Mouse (Mus musculus): ENCODE data around the gene Slc4a4. TPM values are rescaled to one million over a fixed set of nuclear protein-coding genes. Genes with fewer than 3 reads are reported as not detected.
A peak's percentile ranks its signal among the peaks of the same experiment; 100 is the strongest.

Slc4a4 gene
- total RNA-seq, 2 experiments from 2014 or later, result 154 to 161 TPM

DNA sequence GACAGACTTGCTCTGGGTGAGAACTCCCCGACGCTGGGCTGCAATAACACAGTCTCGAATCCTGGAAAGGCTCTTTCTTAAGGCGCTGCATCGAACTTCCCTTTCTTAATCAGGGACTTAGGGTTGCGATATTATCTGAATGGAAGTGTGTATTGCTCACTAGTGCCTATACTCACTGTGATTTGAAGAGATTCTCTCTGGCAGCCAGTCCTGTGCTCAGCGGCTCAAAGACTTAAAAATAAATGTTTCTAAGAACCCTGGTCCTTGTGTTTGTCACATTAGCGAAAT is 1.7 kb downstream of the Slc4a4 start:
- H3K27ac ChIP-seq, result peak overlapping the region; percentile 92
- peak overlapping the region; percentile 72 for H3K4me3 ChIP-seq
- DNase-seq (ENCODE audit: low spot score in 2 of 2), result no peak
- TF ChIP-seq CTCF (conservative IDR thresholded peaks at IDR 0.05), result no peak

GRCm38 (mm10) chr5:88889326-88889725 is 2.7 kb downstream of the Slc4a4 start:
- peak; percentile 68 for TF ChIP-seq CTCF (conservative IDR thresholded peaks at IDR 0.05)
- DNase-seq (ENCODE audit: low spot score in 2 of 2), result no peak
- H3K27ac ChIP-seq, result peak overlapping the region; percentile 92
- H3K4me3 ChIP-seq, result peak overlapping the region; percentile 72

- H3K4me3 ChIP-seq, result peak overlapping the region; percentile 72
- no peak for TF ChIP-seq CTCF (conservative IDR thresholded peaks at IDR 0.05)
- DNase-seq (ENCODE audit: low spot score in 2 of 2), result no peak
- H3K27ac ChIP-seq, result peak overlapping the region; percentile 92
These were observed 3.5 kb downstream of the Slc4a4 start for GRCm38 (mm10) chr5:88890146-88890545.

DNA sequence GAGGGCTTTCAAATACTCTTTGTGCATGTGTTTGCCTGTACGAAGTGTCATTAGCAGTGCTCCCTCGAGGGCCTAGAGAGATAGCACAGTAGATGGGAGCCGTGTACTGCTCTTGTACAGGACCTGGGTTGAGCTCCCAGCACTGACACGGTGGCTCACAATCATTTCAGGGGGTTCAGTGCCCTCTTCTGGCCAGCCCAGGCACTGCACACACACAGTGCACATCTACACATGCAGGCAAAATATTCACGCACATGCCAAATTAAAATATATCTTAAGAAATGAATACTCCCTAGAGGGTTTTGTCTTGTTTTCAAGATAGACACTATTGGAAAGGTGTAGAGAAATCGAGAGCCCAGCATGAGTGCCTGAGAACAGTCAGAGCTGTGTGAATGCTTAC is 10.0 kb downstream of the Slc4a4 start:
- Histone ChIP-seq H3K4me3 (no peak overlapping the region), H3K27ac (no peak overlapping the region)
- no peak for DNase-seq (ENCODE audit: low spot score in 2 of 2)
- peak; percentile 55 for TF ChIP-seq CTCF (conservative IDR thresholded peaks at IDR 0.05)

GRCm38 (mm10) chr5:88903111-88903510 is 16.5 kb downstream of the Slc4a4 start:
- TF ChIP-seq CTCF (conservative IDR thresholded peaks at IDR 0.05), result no peak
- no peak overlapping the region for H3K4me3 ChIP-seq
- DNase-seq (ENCODE audit: low spot score in 2 of 2), result no peak
- H3K27ac ChIP-seq, result no peak overlapping the region

DNA sequence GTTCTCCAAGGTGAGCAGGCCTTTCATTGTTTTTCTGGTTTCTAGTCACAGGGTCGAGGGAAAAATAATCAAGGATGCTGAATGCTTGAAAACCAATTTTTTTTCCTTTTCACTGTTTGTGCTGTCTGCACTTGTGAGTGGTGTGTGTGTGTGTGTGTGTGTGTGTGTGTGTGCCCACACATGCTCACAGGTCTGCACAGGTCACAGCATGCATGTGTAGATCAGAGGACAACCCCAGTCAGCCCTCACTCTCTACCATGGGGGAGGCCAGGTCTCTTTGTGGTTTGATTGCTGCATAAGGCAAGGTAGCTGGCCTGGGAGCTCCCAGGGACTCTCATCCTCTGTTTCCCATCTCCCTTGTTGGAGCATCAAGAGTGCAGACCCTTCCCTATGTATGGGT is 16.9 kb downstream of the Slc4a4 start:
- no peak for TF ChIP-seq CTCF (conservative IDR thresholded peaks at IDR 0.05)
- DNase-seq (ENCODE audit: low spot score in 2 of 2), result no peak
- Histone ChIP-seq H3K27ac (no peak overlapping the region), H3K4me3 (no peak overlapping the region)

DNA sequence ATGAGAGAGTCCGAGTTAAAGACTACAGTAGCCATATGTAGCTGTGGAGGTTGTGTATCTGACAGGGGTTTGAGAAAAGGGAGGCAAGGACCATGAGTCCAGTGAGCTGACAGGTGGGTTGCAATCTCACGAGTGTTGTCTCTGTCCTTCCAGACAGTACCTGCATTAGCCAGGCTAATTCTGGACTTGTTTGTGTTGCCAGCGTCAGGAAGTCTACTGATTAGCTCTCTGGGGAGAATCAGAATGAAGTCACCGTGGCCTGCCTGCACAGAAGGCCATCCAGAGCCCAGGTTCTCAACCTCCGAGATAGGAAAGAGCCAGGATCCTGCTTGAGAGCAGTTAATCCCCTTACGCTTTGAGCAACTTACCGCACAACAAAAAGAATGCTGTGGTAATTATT is 18.2 kb downstream of the Slc4a4 start:
- TF ChIP-seq CTCF (conservative IDR thresholded peaks at IDR 0.05), result no peak
- no peak for DNase-seq (ENCODE audit: low spot score in 2 of 2)
- H3K27ac ChIP-seq, result no peak overlapping the region

DNA sequence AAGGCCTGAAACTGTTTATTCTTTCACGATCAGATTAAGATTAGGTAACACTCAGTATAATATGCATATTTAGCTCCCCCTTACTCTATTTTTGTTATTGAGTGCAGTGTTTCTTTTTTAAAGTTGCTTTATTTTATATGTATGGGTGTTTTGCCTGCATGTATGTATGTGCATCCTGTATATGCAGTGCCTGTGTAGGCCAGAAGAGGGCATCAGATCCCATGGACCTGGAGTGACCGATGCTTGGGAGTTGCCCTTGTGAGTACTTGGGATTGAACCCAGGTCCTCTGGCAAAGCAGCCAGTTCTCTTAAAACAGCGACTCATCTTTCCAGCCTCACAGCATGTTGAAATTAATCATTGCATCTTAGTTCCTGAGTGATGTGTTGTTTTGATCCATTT is 21.0 kb downstream of the Slc4a4 start:
- Histone ChIP-seq H3K27ac (no peak overlapping the region), H3K4me3 (no peak overlapping the region)
- TF ChIP-seq CTCF (conservative IDR thresholded peaks at IDR 0.05), result peak; percentile 61
- no peak for DNase-seq (ENCODE audit: low spot score in 2 of 2)

More for the DNA sequence above, 18.2 kb downstream of the Slc4a4 start:
- no peak overlapping the region for H3K4me3 ChIP-seq

DNA sequence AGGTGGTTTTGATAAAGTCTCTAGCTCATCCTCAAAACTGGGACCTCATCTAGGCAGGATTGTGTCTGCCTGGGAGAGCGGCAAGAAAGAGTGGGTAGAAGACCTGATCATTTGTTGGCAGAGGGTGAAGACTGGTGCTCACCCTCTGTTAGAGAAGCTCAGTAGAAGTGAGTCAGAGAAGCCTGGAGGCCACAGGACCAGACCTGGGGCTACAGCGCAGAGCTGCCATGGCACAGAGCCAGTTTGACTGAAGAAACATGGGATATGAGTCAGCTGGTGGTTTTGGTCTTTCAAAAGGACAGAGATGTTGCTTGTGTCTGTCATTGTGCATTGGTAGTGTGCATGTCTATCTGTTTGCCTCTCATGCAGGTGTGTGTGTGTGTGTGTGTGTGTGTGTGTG is 26.0 kb downstream of the Slc4a4 start:
- H3K4me3 ChIP-seq, result no peak overlapping the region
- no peak overlapping the region for H3K27ac ChIP-seq
- TF ChIP-seq CTCF (conservative IDR thresholded peaks at IDR 0.05), result no peak
- no peak for DNase-seq (ENCODE audit: low spot score in 2 of 2)

DNA sequence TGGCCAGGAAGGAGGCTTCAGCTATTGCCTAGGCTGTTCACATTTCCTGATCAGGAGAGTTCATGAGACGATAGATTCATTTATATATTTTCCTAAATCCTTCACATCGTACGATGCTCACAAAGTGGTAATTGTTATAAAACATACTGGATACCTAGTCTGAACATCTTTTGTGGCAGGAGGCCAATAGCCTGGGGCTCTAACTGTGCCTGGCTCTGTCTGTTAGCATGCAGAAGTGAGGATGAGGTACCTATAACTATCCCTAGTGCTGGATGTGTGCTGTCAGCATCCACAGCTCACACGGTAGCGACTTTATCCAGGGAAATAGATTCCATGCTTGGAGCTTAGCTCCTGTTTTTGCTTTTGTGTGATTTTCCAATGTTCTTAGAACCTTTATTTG is 28.5 kb downstream of the Slc4a4 start:
- no peak for DNase-seq (ENCODE audit: low spot score in 2 of 2)
- TF ChIP-seq CTCF (conservative IDR thresholded peaks at IDR 0.05), result no peak
- no peak overlapping the region for H3K27ac ChIP-seq
- H3K4me3 ChIP-seq, result no peak overlapping the region

DNA sequence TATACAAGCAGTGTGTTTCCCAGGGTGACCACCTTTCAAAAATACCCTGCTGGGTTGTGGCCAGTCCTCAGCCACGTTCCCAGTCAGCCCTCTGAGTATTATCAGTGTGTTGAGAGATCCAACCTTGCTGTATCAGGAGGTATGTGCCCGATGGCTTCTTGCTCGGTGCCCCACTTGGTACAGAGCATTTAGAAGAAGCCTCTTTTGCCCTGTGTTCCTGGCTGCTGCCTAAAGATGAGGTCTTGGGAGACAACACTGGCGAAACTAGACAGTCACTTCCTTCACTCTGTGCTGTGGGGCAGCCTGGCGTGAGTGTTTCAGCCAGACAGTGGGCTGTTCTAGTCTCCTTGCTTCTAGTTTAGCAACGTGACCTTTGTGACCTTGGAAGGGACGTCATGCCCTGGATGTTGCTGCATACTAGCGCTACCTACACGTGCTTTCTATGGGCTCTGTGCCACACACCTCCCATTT is 29.9 kb downstream of the Slc4a4 start:
- TF ChIP-seq CTCF (conservative IDR thresholded peaks at IDR 0.05), result no peak
- no peak overlapping the region for H3K4me3 ChIP-seq
- no peak for DNase-seq (ENCODE audit: low spot score in 2 of 2)
- peak overlapping the region; percentile 23; the same call in 1 of the 2 replicates for H3K27ac ChIP-seq

DNA sequence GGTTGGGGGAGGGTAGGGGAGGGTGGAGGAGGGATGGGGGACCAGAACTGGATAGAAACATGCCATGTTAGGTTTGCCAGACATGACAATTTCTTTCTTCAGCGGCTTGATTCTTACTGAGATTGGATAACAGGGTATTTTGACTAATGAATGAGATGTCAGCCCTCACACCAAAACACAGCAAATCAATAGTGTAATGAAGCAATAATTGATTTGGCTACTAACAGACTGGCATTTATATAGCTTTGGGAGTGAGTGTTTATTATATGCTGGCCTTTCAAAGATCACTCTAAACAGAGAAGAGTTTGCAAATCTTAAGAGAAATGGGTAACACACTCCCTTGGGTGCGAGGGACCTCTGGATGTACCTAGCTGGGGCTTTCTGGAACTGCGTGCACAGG is 30.6 kb downstream of the Slc4a4 start:
- no peak for TF ChIP-seq CTCF (conservative IDR thresholded peaks at IDR 0.05)

GRCm38 (mm10) chr5:88917630-88918029 is 31.0 kb downstream of the Slc4a4 start:
- no peak for TF ChIP-seq CTCF (conservative IDR thresholded peaks at IDR 0.05)
- no peak overlapping the region for H3K27ac ChIP-seq
- no peak for DNase-seq (ENCODE audit: low spot score in 2 of 2)
- no peak overlapping the region for H3K4me3 ChIP-seq

More for the DNA sequence above, 30.6 kb downstream of the Slc4a4 start:
- DNase-seq (ENCODE audit: low spot score in 2 of 2), result no peak
- Histone ChIP-seq H3K27ac (no peak overlapping the region), H3K4me3 (no peak overlapping the region)

- DNase-seq (ENCODE audit: low spot score in 2 of 2), result no peak
- H3K4me3 ChIP-seq, result no peak overlapping the region
- H3K27ac ChIP-seq, result no peak overlapping the region
- TF ChIP-seq CTCF (conservative IDR thresholded peaks at IDR 0.05), result no peak
These were observed 31.9 kb downstream of the Slc4a4 start for GRCm38 (mm10) chr5:88918538-88918937.

DNA sequence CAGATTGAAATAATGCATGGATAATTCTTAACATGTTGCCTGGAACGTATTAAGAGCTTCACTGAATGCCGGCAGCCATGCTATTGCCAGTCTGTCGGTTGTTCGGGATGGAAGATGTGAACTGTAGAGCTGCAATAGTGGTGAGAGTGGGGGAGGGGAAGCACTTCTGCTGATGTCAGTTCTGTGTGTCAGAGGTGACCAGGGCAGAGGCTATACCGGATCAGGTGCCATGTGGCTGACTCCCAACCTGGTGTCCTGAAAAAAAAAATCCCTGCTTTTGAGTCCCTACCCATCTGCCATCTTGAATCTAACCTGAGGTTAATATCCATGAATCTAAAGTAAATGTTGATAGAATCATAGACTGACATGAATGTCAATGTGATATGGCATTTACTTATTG is 39.0 kb downstream of the Slc4a4 start:
- H3K27ac ChIP-seq, result no peak overlapping the region
- H3K4me3 ChIP-seq, result no peak overlapping the region
- DNase-seq (ENCODE audit: low spot score in 2 of 2), result no peak
- TF ChIP-seq CTCF (conservative IDR thresholded peaks at IDR 0.05), result no peak
